Mouse (Mus musculus) layer of hippocampus, adult 9-11 months (tissue): Measurements from ENCODE around the gene Itpkb.

Experiments used
- DNase-seq: peaks from one replicate; pipeline ENCODE4 v3.0.0; 2022

Itpkb gene

GRCm38 (mm10) chr1:180315127-180315526 is 15.2 kb upstream of the Itpkb start:
- no peak for DNase-seq

- DNase-seq = no peak
Measured at GRCm38 (mm10) chr1:180317450-180317849, 12.8 kb upstream of the Itpkb start.

GRCm38 (mm10) chr1:180318407-180318806 is 11.9 kb upstream of the Itpkb start:
- no peak for DNase-seq

GRCm38 (mm10) chr1:180319895-180320294 is 10.4 kb upstream of the Itpkb start:
- no peak for DNase-seq

GRCm38 (mm10) chr1:180322896-180323295 is 7.4 kb upstream of the Itpkb start:
- DNase-seq = no peak

GRCm38 (mm10) chr1:180323491-180323890 is 6.8 kb upstream of the Itpkb start:
- no peak for DNase-seq

GRCm38 (mm10) chr1:180324271-180324670 is 6.0 kb upstream of the Itpkb start:
- no peak for DNase-seq

- DNase-seq = no peak
Measured at GRCm38 (mm10) chr1:180328794-180329665, 1.3 kb upstream of the Itpkb start.

- no peak for DNase-seq
Measured at GRCm38 (mm10) chr1:180329706-180330105, 579 bp upstream of the Itpkb start.

GRCm38 (mm10) chr1:180330707-180331545 is 641 bp downstream of the Itpkb start:
- no peak for DNase-seq

GRCm38 (mm10) chr1:180331546-180332075 is 1.3 kb downstream of the Itpkb start:
- no peak for DNase-seq

GRCm38 (mm10) chr1:180332076-180332927 is 2.0 kb downstream of the Itpkb start:
- DNase-seq = peak; percentile 70

GRCm38 (mm10) chr1:180332928-180333440 is 2.7 kb downstream of the Itpkb start:
- no peak for DNase-seq

GRCm38 (mm10) chr1:180333588-180333987 is 3.3 kb downstream of the Itpkb start:
- no peak for DNase-seq

- no peak for DNase-seq
Measured at GRCm38 (mm10) chr1:180334541-180334940, 4.3 kb downstream of the Itpkb start.

GRCm38 (mm10) chr1:180335513-180336375 is 5.5 kb downstream of the Itpkb start:
- DNase-seq = no peak

- DNase-seq = no peak
Measured at GRCm38 (mm10) chr1:180338358-180338757, 8.1 kb downstream of the Itpkb start.

GRCm38 (mm10) chr1:180339143-180339542 is 8.9 kb downstream of the Itpkb start:
- no peak for DNase-seq

GRCm38 (mm10) chr1:180342944-180343343 is 12.7 kb downstream of the Itpkb start:
- no peak for DNase-seq

GRCm38 (mm10) chr1:180343434-180344210 is 13.3 kb downstream of the Itpkb start:
- peak; percentile 63 for DNase-seq
